8 mouse cellular contexts compared by ENCODE assay signal in the genomic region with DNA sequence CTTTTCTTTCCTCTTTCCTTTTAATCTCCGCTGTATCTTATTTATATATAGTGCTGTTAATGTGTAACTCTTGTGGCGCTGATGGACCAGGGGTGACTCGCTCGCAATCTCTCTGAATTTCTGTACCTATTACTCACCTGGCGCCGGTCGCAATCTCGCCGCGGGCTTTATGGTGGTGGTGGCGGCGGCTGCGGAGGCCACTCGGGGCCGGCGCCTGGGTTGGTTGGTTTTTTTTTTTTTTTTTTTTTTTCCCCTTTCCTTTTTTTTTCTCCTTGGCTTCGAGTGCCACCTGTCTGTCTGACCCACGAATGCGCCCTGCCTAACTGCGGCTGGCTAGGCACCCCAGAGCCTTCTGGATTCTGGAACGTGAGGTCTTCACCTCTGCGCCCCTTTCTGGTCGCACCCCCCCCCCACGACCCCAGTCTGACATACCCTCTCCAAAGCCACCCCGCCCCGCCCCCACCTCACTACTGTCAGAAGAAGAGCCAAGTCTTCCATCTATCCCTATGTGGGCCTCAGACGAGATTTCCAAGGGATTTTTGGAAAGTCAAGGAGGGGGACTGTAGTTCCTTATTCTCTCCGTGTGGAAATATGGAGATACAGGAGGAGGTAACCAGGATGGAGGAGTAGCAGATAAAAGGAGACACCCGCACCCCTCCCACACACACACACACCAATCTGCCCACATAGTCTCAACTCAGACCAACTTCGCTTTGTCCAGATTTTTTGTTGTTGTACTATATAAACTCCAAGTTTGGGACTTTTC. TPM values are rescaled to one million over a fixed set of nuclear protein-coding genes. Genes with fewer than 3 reads are reported as not detected.
DNase-seq lines count a peak whose midpoint lies in the region; ATAC-seq and TF ChIP-seq lines count a peak whose summit lies in the region.

No protein-coding gene starts in this region.

- no peaks in the 10 kb centered on the region for H3K36me3 ChIP-seq in hindbrain, postnatal 0 days (ENCODE audit: insufficient read depth, low read length)

- H3K4me3 ChIP-seq in layer of hippocampus, adult 2 months = peak overlapping the region; percentile 31
- no peak overlapping the region for H3K4me3 ChIP-seq in hindbrain, postnatal 0 days (ENCODE audit: low read length)

- ATAC-seq in hindbrain, postnatal 0 days = no peak

- peak overlapping the region; percentile 36 for H3K4me2 ChIP-seq in hindbrain, postnatal 0 days (ENCODE audit: low read depth, low read length)

- DNase-seq in layer of hippocampus, adult 2 months (ENCODE audit: low spot score in 2 of 2) = no peak
- DNase-seq in layer of hippocampus, postnatal 36 days = no peak
- peak; percentile 61 for DNase-seq in embryo, embryonic 9.5 days (ENCODE audit: extremely low spot score)
- peak; percentile 52 for DNase-seq in hindbrain, postnatal 0 days (ENCODE audit: low spot score)
- DNase-seq in lung, postnatal 10 days = peak; percentile 64
- no peak for DNase-seq in B cell, adult 2 months
- no peak for DNase-seq in spleen, postnatal 10 days (ENCODE audit: low spot score in 2 of 2)
- DNase-seq in natural killer cell, adult 2 months (ENCODE audit: low spot score in 2 of 2) = no peak

- H3K9ac ChIP-seq in hindbrain, postnatal 0 days (replicated peaks; ENCODE audit: low read length) = no peak overlapping the region

- H3K4me1 ChIP-seq in hindbrain, postnatal 0 days (ENCODE audit: insufficient read depth, low read length) = no peaks in the 10 kb centered on the region

- peak; percentile 71 for TF ChIP-seq CTCF in layer of hippocampus, adult 2 months (conservative IDR thresholded peaks at IDR 0.05)
- TF ChIP-seq CTCF in hindbrain, postnatal 0 days (IDR thresholded peaks at IDR 0.05; ENCODE audit: low read depth) = peak; percentile 60

- H3K27me3 ChIP-seq in hindbrain, postnatal 0 days (ENCODE audit: insufficient read depth, low read length) = peaks cover 92% of the 10 kb centered on the region

- H3K27ac ChIP-seq in layer of hippocampus, adult 2 months = peak overlapping the region; percentile 29; the same call in 1 of the 2 replicates
- H3K27ac ChIP-seq in hindbrain, postnatal 0 days = no peak overlapping the region

- no peaks in the 10 kb centered on the region for H3K9me3 ChIP-seq in hindbrain, postnatal 0 days (ENCODE audit: low read length)

- 2% methylated on average over 29 of the region's 30 CpGs for WGBS in hindbrain, postnatal 0 days

RNA-seq across cellular contexts. Expression of a gene that starts 15.9 kb away (rescaled TPM):
- 1 to 10 TPM; 3.5 to 3.6 TPM for total RNA-seq in layer of hippocampus, adult 2 months (2021)
- total RNA-seq in layer of hippocampus, postnatal 36 days (2021) = 1 to 10 TPM; 2.1 to 3.1 TPM
- 1.3 and 6.7 TPM in 2 replicates for total RNA-seq in hindbrain, postnatal 0 days (2014; rRNA removed)
- polyA plus RNA-seq in hindbrain, postnatal 0 days (2015; fragmentation: Nextera tagmentation; extraction: Ambion mirVana) = 2.4 and 2.9 TPM in 2 replicates

Comparison
In these comparisons a context has a peak if more than half of its experiments do, and no peak if none do; other contexts are left out.
1. DNase-seq: peak in embryo, embryonic 9.5 days (single experiment), hindbrain, postnatal 0 days (single experiment) and lung, postnatal 10 days (single experiment); none in layer of hippocampus, adult 2 months (0 of 2), layer of hippocampus, postnatal 36 days (0 of 2), B cell, adult 2 months (0 of 2), spleen, postnatal 10 days (0 of 2) and natural killer cell, adult 2 months (0 of 2).